Mouse (Mus musculus) retina, postnatal 7 days (tissue): Measurements from ENCODE around the gene Psmc3ip.

Experiments
- DNase-seq: peaks from one replicate; pipeline ENCODE4 v3.0.0-alpha.2; 2012; ENCODE audit warnings: low read depth, low spot score

Gene Psmc3ip

DNA sequence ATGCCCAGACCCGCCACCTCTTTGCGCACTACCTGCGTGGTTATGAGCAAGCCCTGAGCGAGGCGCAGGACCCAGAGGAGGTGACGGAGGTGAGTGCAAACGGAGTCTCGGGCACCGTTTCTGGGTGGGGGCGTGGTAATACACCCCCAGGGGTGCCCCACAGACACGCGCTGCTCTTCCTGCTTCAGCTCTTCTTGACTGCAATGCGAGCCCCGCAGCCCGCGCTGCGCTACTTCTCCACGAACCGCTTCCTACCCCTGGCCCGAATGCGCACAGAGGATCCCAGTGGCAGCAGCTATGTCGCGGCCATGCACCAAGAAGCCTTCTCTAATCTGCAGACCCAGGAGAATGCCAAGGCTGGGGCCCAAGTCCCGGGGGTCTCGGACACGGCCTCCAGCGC is 15.5 kb downstream of the Psmc3ip start:
- no peak for DNase-seq

DNA sequence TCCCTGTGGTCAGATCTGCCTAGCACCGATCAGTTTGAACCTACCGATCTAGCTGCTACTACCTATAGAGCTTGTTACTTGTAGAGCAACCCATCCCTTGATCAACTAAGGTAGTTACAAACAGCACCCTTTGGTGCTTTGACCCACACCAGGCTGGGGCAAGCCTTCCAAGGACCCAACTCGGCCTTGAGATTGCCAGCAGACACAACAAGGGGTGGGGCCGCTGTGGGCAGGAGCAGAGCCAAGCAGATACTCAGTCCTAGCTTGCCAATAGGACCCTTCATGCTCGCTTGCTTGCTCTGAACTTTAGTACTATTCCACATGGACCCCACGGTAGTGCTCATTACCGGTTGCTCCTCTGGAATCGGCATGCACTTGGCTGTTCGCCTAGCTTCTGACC is 17.1 kb downstream of the Psmc3ip start, which contains the start of gene Hsd17b1:
Gene Hsd17b1, plus strand, starts transcription at position 291 of the 400 bp plus-strand sequence.
- DNase-seq = no peak

DNA sequence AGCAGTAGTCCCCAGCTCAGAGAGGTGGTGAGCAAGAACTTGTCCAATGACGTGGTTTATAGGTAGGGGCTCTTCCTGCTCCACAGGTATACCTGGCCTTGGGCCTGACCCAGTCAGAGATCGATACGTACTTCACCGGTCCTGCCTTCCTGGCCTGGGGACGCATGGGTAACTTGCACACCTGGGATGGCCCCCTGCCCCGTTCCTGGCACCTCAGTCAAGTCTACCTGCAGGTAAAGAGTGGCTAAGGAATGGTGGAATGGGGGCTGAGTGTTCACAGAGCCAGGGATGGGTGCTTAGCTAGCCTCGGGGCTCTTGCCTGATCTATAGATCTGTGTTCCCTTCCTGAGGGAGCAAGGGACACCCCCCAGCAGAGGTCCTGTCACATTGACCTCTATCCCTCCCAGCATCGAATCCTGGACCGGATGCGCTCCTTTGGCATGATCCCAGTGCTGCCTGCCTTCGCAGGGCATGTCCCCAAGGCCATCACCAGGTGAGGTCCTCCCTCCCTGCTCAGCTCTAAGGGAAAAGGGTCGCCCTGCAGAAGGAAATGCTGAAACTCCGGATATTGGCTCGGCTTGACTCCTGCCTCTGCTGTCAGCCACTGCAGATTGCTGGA is 23.3 kb downstream of the Psmc3ip start:
- DNase-seq = no peak

DNA sequence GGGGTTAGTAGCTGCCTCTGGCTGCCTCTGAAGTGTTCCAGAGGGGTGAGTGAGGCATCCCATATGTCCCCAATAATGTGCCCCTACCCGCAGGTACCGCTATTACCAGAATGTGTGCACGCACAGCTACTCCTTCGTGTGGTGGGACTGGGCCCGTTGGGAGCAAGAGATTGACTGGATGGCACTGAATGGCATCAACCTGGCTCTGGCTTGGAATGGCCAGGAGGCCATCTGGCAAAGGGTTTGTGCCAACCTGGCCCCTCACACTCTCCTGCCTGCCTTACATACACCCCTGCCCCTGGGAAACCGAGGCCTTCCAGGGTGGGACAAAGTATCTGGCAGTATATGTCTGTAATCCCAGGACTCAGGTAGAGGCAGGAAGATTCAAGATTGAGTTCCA is 24.2 kb downstream of the Psmc3ip start:
- DNase-seq = no peak

DNA sequence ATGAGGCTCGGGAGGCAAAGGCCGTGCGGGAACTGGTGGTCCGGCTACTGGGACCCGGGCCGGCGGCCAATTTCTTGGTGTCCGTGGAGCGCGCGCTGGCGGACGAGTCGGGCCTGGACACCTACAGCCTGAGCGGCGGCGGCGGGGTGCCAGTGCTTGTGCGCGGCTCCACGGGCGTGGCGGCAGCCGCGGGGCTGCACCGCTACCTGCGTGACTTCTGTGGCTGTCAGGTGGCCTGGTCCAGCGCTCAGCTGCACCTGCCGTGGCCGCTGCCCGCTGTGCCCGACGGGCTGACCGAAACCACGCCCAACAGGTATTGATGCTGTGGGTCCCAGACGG is 25.1 kb downstream of the Psmc3ip start:
- no peak for DNase-seq

DNA sequence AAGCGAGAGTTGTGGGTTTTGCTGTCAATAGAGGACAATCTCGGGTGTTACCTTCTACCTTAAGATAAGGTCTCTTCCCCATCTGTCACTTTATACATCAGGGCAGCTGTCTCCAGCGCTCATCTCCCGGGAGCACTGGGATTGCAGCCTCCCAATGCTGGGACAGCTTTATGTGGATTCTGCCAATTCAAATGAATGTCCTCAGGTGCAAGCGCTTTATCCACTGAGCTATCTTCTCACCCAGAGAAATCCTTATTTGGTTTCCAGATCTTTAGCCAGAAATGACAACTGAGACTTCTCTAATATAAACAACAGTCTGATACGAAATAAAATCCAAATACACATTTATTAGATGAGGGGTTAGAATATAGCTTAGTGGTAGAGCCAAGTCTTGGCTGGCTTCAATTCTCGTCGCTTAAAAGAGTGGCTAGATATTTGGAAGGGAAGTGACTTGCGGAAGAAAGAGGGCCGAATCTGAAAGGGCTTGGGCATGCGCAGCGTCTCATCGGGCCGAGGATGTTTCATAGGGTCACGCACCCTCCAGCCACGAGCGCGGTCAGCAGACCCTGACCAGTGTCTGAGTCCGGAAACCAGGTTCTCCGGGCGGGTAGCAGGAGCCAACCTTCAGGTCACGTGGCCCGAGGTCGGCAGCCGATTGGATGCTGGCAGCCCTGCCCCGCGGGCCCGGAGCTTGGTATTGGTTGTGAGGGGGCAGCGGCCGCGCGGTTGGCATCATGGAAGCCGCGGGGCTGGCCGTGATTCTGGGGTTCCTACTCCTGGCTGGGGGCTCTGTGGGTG is 25.6 kb downstream of the Psmc3ip start, which contains the start of gene Naglu:
Gene Naglu, plus strand, starts transcription at position 622 of the 798 bp plus-strand sequence.
- DNase-seq = peak; percentile 84

DNA sequence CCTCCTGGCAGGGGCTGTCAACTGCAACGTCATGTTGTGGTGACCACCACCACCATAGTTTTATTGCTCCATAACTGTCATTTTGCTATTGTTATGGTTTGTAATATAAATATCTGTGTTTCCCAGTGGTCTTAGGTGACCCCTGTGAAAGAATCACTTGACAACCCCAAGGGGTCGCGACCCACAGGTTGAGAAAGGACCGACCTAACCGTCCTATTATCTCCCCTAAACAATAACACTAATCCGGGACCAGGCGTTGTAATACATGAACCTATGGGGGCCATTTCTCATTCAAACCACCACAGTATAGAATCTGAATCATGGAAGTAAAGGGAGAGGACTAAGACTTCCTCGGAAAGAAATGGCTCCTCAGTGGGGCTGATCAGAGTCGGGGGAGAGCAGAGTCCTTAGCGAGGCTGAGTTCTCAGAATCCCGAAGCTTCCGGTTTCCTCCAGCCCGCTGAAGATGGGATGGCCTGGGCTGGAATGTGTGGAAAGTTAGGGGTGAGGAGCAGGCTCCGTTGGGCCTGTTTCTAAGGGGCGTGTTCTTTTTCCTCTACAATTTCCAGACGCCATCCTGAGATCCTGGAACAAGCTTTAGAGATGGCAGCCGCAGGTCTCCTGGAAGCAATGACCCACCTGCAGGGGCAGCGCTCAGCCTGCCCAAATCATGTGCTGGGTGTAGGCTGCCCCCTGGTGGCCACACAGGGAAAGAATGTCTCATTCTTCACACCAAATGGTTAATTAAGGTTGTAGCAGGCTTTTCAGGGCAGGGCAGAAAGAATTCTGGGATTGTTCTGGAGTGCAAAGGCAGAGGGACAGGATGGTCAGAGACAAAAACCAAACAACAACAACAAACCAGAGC is 28.5 kb downstream of the Psmc3ip start:
- peak; percentile 61 for DNase-seq

DNA sequence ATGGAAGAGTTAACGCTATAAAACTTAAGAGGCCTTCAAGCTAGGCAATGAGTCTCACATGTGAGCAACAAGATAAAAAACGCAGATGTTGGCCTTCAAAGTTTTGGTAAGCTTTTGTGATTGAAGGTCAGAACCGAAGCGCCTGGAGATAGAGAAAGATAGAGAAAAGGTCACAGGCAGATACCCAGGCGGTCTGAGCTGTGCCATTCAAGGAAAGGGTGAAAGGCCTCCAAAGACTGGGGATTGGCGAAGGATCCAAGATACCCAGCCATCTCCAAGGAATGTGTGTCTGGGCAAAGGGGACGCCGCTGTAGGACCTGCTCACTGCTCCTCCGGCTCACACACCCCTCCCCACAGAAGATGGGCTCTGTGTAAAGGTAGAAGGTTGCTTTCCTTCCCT is 30.2 kb downstream of the Psmc3ip start:
- no peak for DNase-seq

DNA sequence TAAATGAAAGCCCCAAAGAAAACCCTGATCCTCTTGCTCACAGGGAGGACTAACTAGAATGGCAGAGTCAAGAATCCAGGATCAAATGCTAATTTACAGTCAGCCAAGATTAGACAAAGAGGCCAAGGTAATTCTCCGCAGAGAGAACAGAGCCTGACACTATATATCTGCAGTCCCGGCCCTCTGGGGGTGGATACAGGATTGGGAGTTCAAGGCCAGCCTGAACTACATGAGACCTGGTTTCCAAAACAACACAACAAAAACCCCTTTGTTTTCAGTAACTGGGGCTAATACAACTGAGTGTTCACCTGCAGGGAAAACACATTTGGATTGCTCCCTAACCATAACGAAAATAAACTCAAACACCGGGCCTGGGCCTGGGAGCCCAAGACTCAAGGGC is 30.8 kb downstream of the Psmc3ip start:
- no peak for DNase-seq

DNA sequence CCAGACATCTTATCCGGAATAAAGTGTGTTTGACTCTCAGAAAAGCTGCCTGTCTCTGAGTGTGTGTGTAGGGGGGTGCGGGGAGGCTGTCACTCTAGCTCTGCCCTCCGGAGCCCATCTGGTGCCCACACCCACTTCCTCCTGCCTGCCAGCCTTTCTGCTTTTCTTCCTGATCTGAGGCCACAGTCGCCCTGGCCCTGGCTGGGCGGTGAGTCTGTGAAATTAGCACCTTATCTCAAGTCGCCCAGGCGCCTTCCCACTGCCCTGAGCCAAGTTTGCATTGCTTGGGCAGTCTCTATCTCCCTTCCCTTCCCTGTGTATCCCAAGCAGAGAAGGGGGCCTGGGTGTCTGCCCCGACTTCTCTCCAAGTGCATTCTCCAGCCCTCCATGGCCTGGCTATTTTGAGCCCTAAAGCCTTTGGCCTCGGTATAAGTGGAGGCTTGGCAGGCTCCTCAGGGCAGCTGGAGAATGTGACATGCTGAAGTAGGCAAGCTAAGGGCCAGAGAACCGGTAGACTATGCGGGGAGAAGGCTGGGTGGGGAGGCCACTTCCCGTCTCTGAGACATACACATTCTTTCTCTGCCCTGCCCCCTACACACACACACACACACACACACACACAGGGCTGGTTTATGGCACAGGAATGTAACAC is 31.4 kb downstream of the Psmc3ip start:
- no peak for DNase-seq

DNA sequence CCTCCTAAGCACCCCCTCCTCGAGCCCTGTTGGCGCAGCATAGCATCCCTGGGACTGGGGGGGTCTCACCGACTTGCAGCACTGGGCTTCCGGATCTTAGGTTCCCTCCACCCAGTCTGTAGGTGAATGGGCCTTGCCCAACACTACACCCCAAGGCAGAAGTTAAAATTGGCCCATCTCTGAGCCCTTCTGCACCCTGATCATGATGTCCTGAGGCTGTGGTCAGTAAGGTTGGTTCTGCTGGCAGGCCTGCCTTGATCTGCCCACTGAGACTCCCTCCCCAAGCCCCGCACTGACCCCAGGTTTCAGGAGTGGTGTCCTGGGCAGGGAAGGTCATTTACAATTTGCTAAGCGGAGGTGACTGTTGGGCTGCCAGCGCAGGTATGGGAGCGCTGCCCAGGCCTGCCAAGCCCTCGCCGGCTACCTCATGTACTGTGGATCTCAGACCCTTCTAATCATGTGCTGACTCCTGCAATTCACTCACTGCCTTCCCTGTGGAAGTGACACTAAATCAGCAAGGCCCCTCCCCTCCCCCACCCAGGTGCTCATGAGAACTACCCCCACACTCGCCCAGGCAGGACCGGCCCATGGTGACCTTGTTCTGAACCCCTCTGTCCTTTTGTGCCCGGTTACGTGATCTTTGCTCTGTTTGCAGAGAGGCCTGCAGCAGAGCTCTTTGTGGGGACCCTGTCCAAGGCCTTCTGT is 32.1 kb downstream of the Psmc3ip start:
- DNase-seq = no peak

DNA sequence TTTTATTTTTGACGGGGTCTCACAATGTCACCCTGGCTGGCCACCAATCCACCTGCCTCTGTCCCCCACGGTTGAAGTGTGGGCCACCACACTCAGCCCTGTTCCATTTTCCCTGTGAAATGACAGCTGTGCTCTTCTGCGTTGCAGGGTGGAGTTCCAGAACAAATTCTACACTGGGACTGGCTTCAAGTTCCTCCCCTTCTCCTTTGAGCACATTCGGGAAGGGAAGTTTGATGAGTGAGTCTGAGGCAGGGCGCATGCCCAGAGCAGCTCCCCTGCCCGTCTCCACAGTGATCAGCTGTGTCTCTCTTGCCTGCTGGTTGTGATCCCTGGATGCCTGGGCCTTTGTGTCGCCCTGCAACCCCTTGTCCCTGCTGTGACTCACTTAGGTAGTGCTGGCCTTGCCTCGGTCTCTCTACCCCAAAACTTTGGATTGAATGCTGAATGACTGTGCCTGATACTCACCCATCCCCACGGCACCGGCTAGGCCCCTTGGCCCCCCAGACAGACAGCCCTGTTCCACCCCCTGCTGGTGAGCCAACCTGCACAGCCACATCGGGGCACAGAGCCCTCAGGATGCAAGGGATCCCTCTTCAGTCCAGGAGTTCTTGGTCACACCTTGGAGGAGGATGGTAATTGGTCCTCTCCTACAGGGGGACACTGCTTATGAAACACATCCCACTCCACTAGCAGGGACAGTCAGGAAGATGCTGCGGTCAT is 32.9 kb downstream of the Psmc3ip start:
- no peak for DNase-seq

DNA sequence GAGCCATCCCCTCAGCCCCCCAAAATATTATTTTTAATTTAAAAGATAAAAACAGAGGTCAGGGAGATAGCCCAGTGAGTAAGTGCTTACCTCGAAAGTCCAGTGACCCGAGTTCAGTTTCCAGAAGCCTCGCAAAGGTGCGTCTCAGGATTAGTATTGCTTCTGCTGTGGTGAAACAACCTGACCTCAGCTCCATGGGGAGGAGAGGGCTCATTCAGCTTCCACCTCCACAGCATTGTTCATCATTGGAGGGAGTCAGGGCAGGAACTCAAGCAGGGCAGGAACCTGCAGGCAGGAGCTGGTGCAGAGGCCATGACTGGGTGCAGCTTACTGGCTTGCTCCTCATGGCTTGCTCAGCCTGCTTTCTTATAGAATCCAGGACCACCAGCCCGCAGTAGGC is 34.2 kb downstream of the Psmc3ip start:
- DNase-seq = no peak

DNA sequence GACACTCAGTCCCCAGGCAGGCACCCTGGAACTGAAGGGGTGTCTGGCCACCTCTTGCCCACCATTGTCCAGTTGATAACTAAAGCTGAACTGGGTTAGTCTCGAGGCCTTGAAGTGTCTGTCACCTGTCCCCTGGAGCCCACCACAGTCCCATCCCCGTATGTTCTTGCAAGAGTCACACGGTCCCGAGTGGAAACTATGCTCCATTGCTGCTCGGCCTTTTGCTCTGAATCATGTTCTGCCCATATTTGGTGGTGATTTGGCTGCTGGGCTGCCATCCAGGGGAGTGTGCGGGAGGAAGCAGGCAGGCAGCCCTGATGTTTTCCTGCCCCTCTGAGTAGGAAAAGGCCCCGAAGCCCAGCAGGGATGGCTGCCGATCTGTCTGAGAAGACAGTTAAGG is 35.1 kb downstream of the Psmc3ip start:
- no peak for DNase-seq

DNA sequence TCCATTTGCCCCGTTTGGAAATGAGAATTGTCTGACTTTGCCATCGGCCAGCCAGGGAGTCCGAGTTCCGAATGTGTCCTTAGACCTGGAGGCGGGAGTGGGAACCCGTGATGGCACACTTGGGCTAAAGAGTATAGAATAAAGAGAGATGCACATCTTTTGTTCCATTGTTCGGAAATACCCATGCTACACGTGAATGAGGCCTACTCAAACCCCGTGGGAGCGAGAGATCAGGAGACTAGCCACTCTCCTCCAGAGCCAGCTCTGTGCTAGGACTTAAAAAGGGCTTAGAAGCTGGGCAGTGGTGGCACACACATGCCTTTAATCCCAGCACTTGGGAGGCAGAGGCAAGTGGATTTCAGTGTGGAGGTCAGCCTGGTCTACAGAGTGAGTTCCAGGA is 35.8 kb downstream of the Psmc3ip start:
- no peak for DNase-seq

DNA sequence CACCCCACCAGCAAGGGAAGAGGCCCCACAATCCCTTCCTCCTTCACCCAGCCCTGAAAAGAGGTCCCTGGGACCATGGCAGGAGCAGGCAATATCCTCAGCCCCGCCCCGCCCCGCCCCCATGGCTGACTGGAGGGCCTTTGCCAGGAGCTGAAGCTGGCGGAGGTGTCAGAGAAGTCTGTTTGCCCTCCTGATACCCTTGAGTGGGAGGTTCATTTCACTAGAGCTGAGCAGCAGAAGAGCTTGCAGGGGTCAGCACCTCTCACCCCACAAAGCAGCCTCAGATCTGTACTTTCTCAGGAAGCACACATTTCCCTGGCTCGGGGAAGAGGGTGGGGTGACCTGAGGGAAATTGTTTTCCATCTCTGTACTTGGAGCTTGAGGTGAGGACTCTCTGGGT is 36.5 kb downstream of the Psmc3ip start:
- no peak for DNase-seq

DNA sequence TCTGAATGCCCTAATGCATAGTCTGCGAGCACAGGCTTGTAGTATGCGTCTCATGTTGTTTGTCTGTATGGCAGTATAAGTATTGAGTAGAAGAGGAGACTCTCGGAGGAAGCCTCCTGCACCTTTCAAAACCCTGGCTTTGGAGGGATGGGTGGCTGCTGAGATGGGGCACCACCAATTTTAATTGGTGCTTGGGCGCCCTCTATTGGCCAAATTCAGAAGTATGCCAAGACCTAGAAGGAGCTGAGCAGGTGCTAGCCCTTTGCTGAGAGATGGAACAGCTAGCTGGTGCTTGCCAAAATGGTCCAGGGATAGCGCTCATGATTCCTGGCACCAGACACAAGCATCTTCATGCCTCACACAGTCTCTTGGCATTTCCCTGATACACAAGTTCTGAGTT is 37.4 kb downstream of the Psmc3ip start:
- peak; percentile 65 for DNase-seq

DNA sequence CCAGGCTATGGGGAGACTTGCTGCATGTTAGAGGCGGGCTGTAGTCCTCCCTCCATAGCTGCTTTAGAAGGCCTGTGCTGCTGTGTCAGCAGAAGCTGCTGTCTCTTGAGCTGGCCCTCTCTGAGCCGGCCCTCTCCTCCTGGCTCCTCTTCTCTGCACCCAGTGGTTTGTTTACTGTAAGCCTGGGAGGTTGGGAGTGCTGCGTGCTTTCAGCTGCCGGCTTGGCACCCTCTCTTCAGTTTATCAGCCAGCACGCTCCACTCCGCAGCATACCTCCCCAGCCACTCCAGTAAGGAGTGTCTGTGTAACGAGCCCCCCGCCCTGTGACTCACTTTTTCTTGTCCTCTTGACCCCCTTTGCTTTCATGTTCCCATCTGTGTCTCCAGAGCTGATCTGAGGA is 38.4 kb downstream of the Psmc3ip start:
- DNase-seq = no peak

DNA sequence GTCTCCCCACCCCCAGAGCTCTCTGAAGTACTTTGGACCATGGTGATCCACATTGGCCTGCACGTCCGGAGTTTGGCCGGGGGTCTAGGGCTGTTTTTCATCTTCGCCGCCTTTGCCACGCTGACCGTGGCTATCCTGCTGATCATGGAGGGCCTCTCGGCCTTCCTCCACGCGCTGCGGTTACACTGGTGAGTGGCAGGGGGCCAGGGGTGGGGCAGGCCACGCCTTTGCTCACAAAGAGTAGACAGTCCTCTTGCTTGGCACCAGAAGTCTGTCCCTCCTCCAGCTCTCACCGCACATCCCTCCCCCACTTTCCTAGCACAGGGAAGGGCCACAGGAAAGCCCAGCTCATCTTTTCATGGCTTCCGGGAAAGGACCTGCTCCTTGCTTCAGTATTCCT is 39.8 kb downstream of the Psmc3ip start:
- no peak for DNase-seq

DNA sequence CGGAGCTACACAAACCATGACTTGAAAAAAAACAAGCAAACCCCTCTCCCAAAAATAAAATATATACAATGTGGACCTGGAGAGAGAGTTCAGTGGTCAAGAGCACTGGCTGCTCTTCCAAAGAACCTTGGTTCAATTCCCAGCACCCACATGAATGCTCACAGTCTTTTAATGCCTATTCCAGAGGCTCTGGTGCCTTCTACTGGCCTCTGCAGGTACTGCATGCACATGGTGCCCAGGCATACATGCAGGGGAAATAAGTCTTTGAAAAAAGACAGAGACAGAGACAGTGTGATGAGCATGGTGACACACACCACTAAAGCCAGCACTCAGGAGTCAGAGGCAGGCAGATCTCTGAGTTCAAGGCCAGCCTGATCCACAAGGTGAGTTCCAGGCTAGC is 41.3 kb downstream of the Psmc3ip start:
- no peak for DNase-seq
